Mouse (Mus musculus) myocyte (in vitro differentiated cells): ENCODE results near the gene Ppox. TPM values are rescaled to one million over a fixed set of nuclear protein-coding genes. Genes with fewer than 3 reads are reported as not detected.

Experiments used
- H3K27me3 ChIP-seq: one replicate; pipeline ENCODE4 v1.6.1; 2011; ENCODE audit not compliant: control insufficient read depth, insufficient read depth, insufficient read length
- H3K36me3 ChIP-seq: one replicate; pipeline ENCODE4 v1.6.1; 2011; ENCODE audit not compliant: control insufficient read depth, insufficient read depth
- H3K4me2 ChIP-seq: one replicate; pipeline ENCODE4 v1.6.1; 2011; ENCODE audit warnings: low read depth, control low read depth
- H3K4me3 ChIP-seq: one replicate; pipeline ENCODE4 v1.5.1; 2011; ENCODE audit warnings: mild to moderate bottlenecking, control low read depth, moderate library complexity
- H3K79me2 ChIP-seq: one replicate; pipeline ENCODE4 v1.6.1; 2011; ENCODE audit not compliant: control insufficient read depth, insufficient read depth
- H3ac ChIP-seq: one replicate; pipeline ENCODE4 v1.6.1; 2011; ENCODE audit not compliant: control insufficient read depth, insufficient read length
- CEBPB ChIP-seq: IDR thresholded peaks from 2 replicates; pipeline ENCODE4 v1.6.1; 2011; ENCODE audit warnings: mild to moderate bottlenecking, moderate library complexity; ENCODE audit not compliant: poor library complexity, insufficient read depth, severe bottlenecking
- E2F4 ChIP-seq: IDR thresholded peaks from one replicate; pipeline ENCODE4 v1.6.1; 2011; ENCODE audit warnings: mild to moderate bottlenecking, control low read depth, moderate library complexity; ENCODE audit not compliant: insufficient read depth
- MAX ChIP-seq: IDR thresholded peaks from one replicate; pipeline ENCODE4 v1.6.1; 2011; ENCODE audit warnings: low read depth, mild to moderate bottlenecking, control low read depth
- MYOD1 ChIP-seq, 3 experiments: IDR thresholded peaks; one replicate each; pipeline ENCODE4 v1.6.1; 2011; ENCODE audit warnings: control low read depth in 2 of 3, low read depth in 2 of 3, mild to moderate bottlenecking in 2 of 3, moderate library complexity in 1 of 3; ENCODE audit not compliant: insufficient read length in 2 of 3, control insufficient read depth in 1 of 3
- MYOG ChIP-seq, 3 experiments: IDR thresholded peaks; one replicate each; pipeline ENCODE4 v1.6.1; 2011; ENCODE audit warnings: control low read depth in 2 of 3, low read depth in 2 of 3, mild to moderate bottlenecking in 2 of 3; ENCODE audit not compliant: insufficient read length in 2 of 3, control insufficient read depth in 1 of 3, insufficient read depth in 1 of 3
- POLR2A ChIP-seq: IDR thresholded peaks from one replicate; pipeline ENCODE4 v1.6.1; 2011; ENCODE audit warnings: low read depth, mild to moderate bottlenecking, control low read depth, moderate library complexity; ENCODE audit not compliant: insufficient read length
- POLR2AphosphoS2 ChIP-seq: IDR thresholded peaks from one replicate; pipeline ENCODE4 v1.6.1; 2011; ENCODE audit warnings: low read depth, control low read depth; ENCODE audit not compliant: insufficient read length
- REST ChIP-seq: IDR thresholded peaks from one replicate; pipeline ENCODE4 v1.6.1; 2011; ENCODE audit warnings: mild to moderate bottlenecking, control low read depth, moderate library complexity; ENCODE audit not compliant: insufficient read depth, insufficient read length
- SRF ChIP-seq: IDR thresholded peaks from one replicate; pipeline ENCODE4 v1.6.1; 2011; ENCODE audit warnings: low read depth; ENCODE audit not compliant: control insufficient read depth, insufficient read length
- TCF12 ChIP-seq: IDR thresholded peaks from one replicate; pipeline ENCODE4 v1.6.1; 2011; ENCODE audit warnings: mild to moderate bottlenecking, control low read depth; ENCODE audit not compliant: poor library complexity, insufficient read depth, severe bottlenecking
- TCF3 ChIP-seq: IDR thresholded peaks from one replicate; pipeline ENCODE4 v1.6.1; 2011; ENCODE audit warnings: low read depth, control low read depth; ENCODE audit not compliant: insufficient read length
- USF1 ChIP-seq: IDR thresholded peaks from one replicate; pipeline ENCODE4 v1.6.1; 2011; ENCODE audit warnings: low read depth, mild to moderate bottlenecking, control low read depth, moderate library complexity
- polyA plus RNA-seq: library from polyadenylated mRNA; unstranded; fragments of >200 nt; fragmentation: generic; extraction: Trizol; gene quantifications from one replicate; pipeline ENCODE4 v1.2.1, GENCODE M21; 2012; ENCODE audit warnings: missing spikeins

The Ppox gene
- polyA plus RNA-seq, 1 experiment = 11.7 TPM

- Histone ChIP-seq H3K4me2 (peak overlapping the region; percentile 71), H3K79me2 (peaks cover under 1% of the 10 kb centered on the region), H3ac (no peak overlapping the region), H3K27me3 (no peaks in the 10 kb centered on the region), H3K4me3 (peak overlapping the region; percentile 60), H3K36me3 (peaks cover 3% of the 10 kb centered on the region)
- TF ChIP-seq MAX (no peak), REST (no peak), TCF12 (no peak), POLR2AphosphoS2 (peak; percentile 32)
These were observed 540 bp upstream of the Ppox start for GRCm38 (mm10) chr1:171281528-171281923.

DNA sequence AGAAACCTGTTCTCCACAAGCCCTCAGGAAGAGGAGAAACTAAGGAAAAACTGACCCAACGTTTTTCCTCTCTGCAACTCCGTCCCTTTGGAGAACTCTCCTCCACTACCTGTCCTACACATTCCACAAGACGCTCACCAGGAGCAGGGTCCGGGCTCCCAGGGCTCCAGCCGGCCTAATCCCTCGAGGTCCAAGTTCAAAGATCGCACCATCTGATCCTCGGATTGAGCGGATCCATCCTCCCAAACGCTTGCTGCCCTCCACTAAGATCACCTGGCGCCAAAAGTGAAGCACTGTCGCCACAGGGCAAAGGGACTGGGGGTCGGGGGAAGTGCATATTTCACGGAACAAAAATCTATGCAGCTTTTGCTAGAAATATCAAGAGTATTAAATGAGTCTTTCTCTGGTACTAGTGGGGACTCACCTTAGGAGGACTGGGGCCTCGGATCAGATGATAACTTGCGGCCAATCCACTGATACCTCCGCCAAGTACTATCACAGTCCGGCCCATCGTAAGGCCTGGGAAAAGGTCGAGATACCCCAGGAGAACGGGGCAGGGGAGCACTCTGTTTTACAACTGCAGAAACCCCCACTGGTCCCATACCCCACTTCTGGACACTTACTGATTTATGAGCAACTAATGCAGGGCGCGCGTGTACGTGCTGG is 603 bp downstream of the Ppox start:
- TF ChIP-seq POLR2AphosphoS2 (no peak), MAX (no peak), MYOG (IDR thresholded peaks at IDR 0.05; ENCODE audit: control insufficient read depth in 1 of 3, insufficient read depth in 1 of 3, insufficient read length in 2 of 3, low read depth in 2 of 3) (no peak), CEBPB (no peak), MYOD1 (IDR thresholded peaks at IDR 0.05; ENCODE audit: control insufficient read depth in 1 of 3, insufficient read length in 2 of 3, low read depth in 2 of 3) (no peak), USF1 (no peak), SRF (no peak), TCF3 (no peak)
- H3K36me3 ChIP-seq = no peaks in the 10 kb centered on the region
- no peaks in the 10 kb centered on the region for H3K27me3 ChIP-seq
- no peaks in the 10 kb centered on the region for H3K79me2 ChIP-seq
- peak overlapping the region; percentile 82 for H3K4me2 ChIP-seq
- H3K4me3 ChIP-seq = peak overlapping the region; percentile 60
- H3ac ChIP-seq = peak overlapping the region; percentile 60

GRCm38 (mm10) chr1:171279721-171280120 is 1.3 kb downstream of the Ppox start:
- no peaks in the 10 kb centered on the region for H3K27me3 ChIP-seq
- no peak overlapping the region for H3ac ChIP-seq
- H3K4me3 ChIP-seq = peak overlapping the region; percentile 60
- no peak for TF ChIP-seq SRF
- TF ChIP-seq TCF3 = no peak
- no peak for TF ChIP-seq POLR2A
- TF ChIP-seq USF1 = no peak
- no peak for TF ChIP-seq MYOD1 (IDR thresholded peaks at IDR 0.05; ENCODE audit: control insufficient read depth in 1 of 3, insufficient read length in 2 of 3, low read depth in 2 of 3)
- no peak for TF ChIP-seq MYOG (IDR thresholded peaks at IDR 0.05; ENCODE audit: control insufficient read depth in 1 of 3, insufficient read depth in 1 of 3, insufficient read length in 2 of 3, low read depth in 2 of 3)
- no peak for TF ChIP-seq CEBPB
- H3K4me2 ChIP-seq = peak overlapping the region; percentile 82
- H3K36me3 ChIP-seq = peaks cover under 1% of the 10 kb centered on the region
- no peaks in the 10 kb centered on the region for H3K79me2 ChIP-seq

- peaks cover 5% of the 10 kb centered on the region for H3K36me3 ChIP-seq
- no peak overlapping the region for H3K4me3 ChIP-seq
- no peak for TF ChIP-seq REST
- no peak for TF ChIP-seq POLR2AphosphoS2
- no peak for TF ChIP-seq USF1
- TF ChIP-seq CEBPB = no peak
- TF ChIP-seq TCF12 = no peak
- no peak for TF ChIP-seq POLR2A
- no peak for TF ChIP-seq MYOG (IDR thresholded peaks at IDR 0.05; ENCODE audit: control insufficient read depth in 1 of 3, insufficient read depth in 1 of 3, insufficient read length in 2 of 3, low read depth in 2 of 3)
- no peak for TF ChIP-seq TCF3
- no peak for TF ChIP-seq MYOD1 (IDR thresholded peaks at IDR 0.05; ENCODE audit: control insufficient read depth in 1 of 3, insufficient read length in 2 of 3, low read depth in 2 of 3)
- no peak for TF ChIP-seq MAX
- H3K4me2 ChIP-seq = no peak overlapping the region
- H3K79me2 ChIP-seq = no peaks in the 10 kb centered on the region
- H3K27me3 ChIP-seq = no peaks in the 10 kb centered on the region
- no peak overlapping the region for H3ac ChIP-seq
These were observed 1.8 kb downstream of the Ppox start for GRCm38 (mm10) chr1:171279012-171279705.

GRCm38 (mm10) chr1:171278436-171278835 is 2.5 kb downstream of the Ppox start:
- Histone ChIP-seq H3K79me2 (no peaks in the 10 kb centered on the region), H3ac (no peak overlapping the region), H3K4me2 (no peak overlapping the region), H3K36me3 (peaks cover 10% of the 10 kb centered on the region), H3K27me3 (no peaks in the 10 kb centered on the region), H3K4me3 (no peak overlapping the region)
- TF ChIP-seq MAX (no peak), CEBPB (no peak), MYOD1 (IDR thresholded peaks at IDR 0.05; ENCODE audit: control insufficient read depth in 1 of 3, insufficient read length in 2 of 3, low read depth in 2 of 3) (no peak), SRF (no peak), TCF3 (no peak), POLR2A (no peak), E2F4 (no peak)
